Mouse (Mus musculus) gonadal fat pad, adult 2 months (tissue): ENCODE results near the gene 9330161L09Rik. TPM values are rescaled to one million over a fixed set of nuclear protein-coding genes. Genes with fewer than 3 reads are reported as not detected.

ENCODE experiments used
- polyA plus RNA-seq: library from polyadenylated mRNA; depleted of rRNA; stranded (reverse); fragments of >200 nt; gene quantifications from 2 replicates; pipeline ENCODE4 v1.2.3, GENCODE M21; 2012; rRNA removed

Gene 9330161L09Rik
- polyA plus RNA-seq, 1 experiment: 0.80 TPM

Other genes with a start within 250 kb of the 9330161L09Rik start
- gene Prima1, start 165.7 kb downstream of the 9330161L09Rik start, polyA plus RNA-seq: 0.57 and 0.71 TPM in 2 replicates
- gene Fam181a, start 96.8 kb downstream of the 9330161L09Rik start, polyA plus RNA-seq: 0.14 TPM in 2 replicates
- gene Asb2, start 51.8 kb downstream of the 9330161L09Rik start, polyA plus RNA-seq: 15.0 and 21.0 TPM in 2 replicates
- gene Otub2, start 19.1 kb downstream of the 9330161L09Rik start, polyA plus RNA-seq: 3.8 and 4.5 TPM in 2 replicates
- gene Ddx24, start 18.0 kb upstream of the 9330161L09Rik start, polyA plus RNA-seq: 46.4 and 50.1 TPM in 2 replicates
- gene Ifi27, start 26.4 kb upstream of the 9330161L09Rik start, polyA plus RNA-seq: 378 and 701 TPM in 2 replicates
- gene Ifi27l2a, start 35.9 kb upstream of the 9330161L09Rik start, polyA plus RNA-seq: 892 and 1,846 TPM in 2 replicates
- gene Ifi27l2b, start 49.4 kb upstream of the 9330161L09Rik start, polyA plus RNA-seq: 0.09 TPM in 1 of 2 replicates, not detected in the other
- 1.4 and 1.6 TPM in 2 replicates for gene Ppp4r4, start 124.5 kb upstream of the 9330161L09Rik start, polyA plus RNA-seq
- not detected in 2 replicates for gene Serpina10, start 223.6 kb upstream of the 9330161L09Rik start, polyA plus RNA-seq
- gene Serpina6, start 249.4 kb upstream of the 9330161L09Rik start, polyA plus RNA-seq: 0.07 and 0.22 TPM in 2 replicates